Comparison of ENCODE assay signal across 21 mouse cellular contexts in genomic region chr1:136156304-136156703, GRCm38 (mm10). TPM values are rescaled to one million over a fixed set of nuclear protein-coding genes. Genes with fewer than 3 reads are reported as not detected.
"Had no signal": no experiment of that assay in that cellular context is flagged by ENCODE, and none has a peak within 500 bp of the region (broad histone marks: within the 10 kb centered on the region; RNA-seq: fewer than 3 reads in every experiment).

No protein-coding gene starts in this region.

- H3K9ac ChIP-seq: liver, embryonic 13.5 days; neural tube, embryonic 12.5 days; neural tube, embryonic 15.5 days; stomach, embryonic 15.5 days had no signal

- H3K9me3 ChIP-seq: liver, embryonic 13.5 days; megakaryocyte, embryonic 14.5 days; midbrain, embryonic 10.5 days; neural tube, embryonic 12.5 days; neural tube, embryonic 15.5 days; stomach, embryonic 15.5 days had no signal

- H3K27ac ChIP-seq: kidney, postnatal 0 days; liver, embryonic 13.5 days; midbrain, embryonic 10.5 days; neural tube, embryonic 12.5 days; neural tube, embryonic 15.5 days; stomach, embryonic 15.5 days had no signal

- H3K36me3 ChIP-seq: stomach, embryonic 15.5 days had no signal

- H3K4me3 ChIP-seq: liver, embryonic 13.5 days; megakaryocyte, embryonic 14.5 days; midbrain, embryonic 10.5 days; neural tube, embryonic 12.5 days; neural tube, embryonic 15.5 days; stomach, embryonic 15.5 days had no signal

- DNase-seq: kidney, adult 18-20 months; kidney, adult 9 months; kidney, postnatal 25 days; liver, embryonic 13.5 days; lung, adult 2 months; midbrain, embryonic 14.5 days; right cerebral cortex, adult 18-20 months; right cerebral cortex, postnatal 14 days; right cerebral cortex, postnatal 4 days; spleen, adult 18-20 months; thymus, adult 18-20 months; thymus, postnatal 36 days had no signal

- H3K4me2 ChIP-seq: liver, embryonic 13.5 days; neural tube, embryonic 12.5 days; neural tube, embryonic 15.5 days; stomach, embryonic 15.5 days had no signal

- H3K4me1 ChIP-seq: liver, embryonic 13.5 days; megakaryocyte, embryonic 14.5 days; midbrain, embryonic 10.5 days; neural tube, embryonic 12.5 days; neural tube, embryonic 15.5 days; stomach, embryonic 15.5 days had no signal

- H3K27me3 ChIP-seq: liver, embryonic 13.5 days; megakaryocyte, embryonic 14.5 days; neural tube, embryonic 12.5 days; neural tube, embryonic 15.5 days; stomach, embryonic 15.5 days had no signal

RNA-seq across cellular contexts. Expression of gene Mroh3, which starts 56.3 kb away (rescaled TPM):
- total RNA-seq: liver, adult 2 months had no signal
- polyA plus RNA-seq: kidney, postnatal 0 days; liver, adult 2 months; liver, embryonic 13.5 days; liver, embryonic 16.5 days; lung, embryonic 16.5 days; midbrain, embryonic 10.5 days; neural tube, embryonic 12.5 days; neural tube, embryonic 15.5 days had no signal
